Mouse (Mus musculus) MEL-GATA-1-ER (cell line): Measurements from ENCODE around the gene Pomt1.
A peak's percentile ranks its signal among the peaks of the same experiment; 100 is the strongest.
"Not testable (repeated sequence)": the region's sequence is repeated elsewhere in the genome, so short reads cannot be mapped to it uniquely, and the experiment has no call there.

ENCODE experiments used
- DNase-seq: peaks from one replicate; pipeline ENCODE4 v3.0.0-alpha.2; 2012; ENCODE audit warnings: low read depth; ENCODE audit errors: extremely low read depth

The Pomt1 gene

DNA sequence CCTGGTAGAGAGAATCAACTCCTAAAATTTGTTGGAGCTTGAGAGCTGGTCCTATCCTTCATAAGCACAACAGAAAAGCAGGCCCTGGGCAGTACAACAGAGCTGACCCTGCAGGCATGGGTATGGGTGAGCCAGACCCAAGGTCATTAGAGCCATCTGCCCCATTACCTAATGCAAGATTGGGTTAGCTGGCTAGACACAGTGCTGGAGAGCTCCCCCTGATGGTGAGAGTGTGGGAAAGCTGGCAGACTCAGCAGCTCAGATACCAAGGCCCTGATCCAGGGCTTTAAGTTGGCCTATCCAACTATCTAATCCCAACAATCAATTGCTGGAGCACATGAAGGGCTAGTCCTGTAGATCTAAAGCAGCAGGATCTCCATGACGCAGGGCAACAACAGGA is 46.3 kb downstream of the Pomt1 start:
- DNase-seq = no peak

DNA sequence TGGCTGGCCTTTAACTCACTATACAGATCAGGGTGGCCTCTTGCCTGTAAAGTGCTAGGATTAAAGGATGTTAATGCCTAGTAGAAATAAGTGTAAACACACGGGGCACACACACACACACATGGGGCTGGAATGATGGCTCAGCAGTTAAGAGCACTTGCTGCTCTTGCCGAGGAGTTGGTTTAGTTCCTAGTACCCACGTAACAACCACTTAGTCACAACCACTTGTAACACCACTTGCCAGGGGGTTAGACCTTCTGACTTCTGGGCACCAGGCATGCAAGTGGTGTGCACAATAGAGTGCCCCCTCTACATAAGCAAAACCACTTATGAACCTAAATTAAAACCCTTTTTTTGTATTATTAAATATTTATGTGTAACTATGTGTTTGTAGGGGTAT is 47.6 kb downstream of the Pomt1 start:
- no peak for DNase-seq

DNA sequence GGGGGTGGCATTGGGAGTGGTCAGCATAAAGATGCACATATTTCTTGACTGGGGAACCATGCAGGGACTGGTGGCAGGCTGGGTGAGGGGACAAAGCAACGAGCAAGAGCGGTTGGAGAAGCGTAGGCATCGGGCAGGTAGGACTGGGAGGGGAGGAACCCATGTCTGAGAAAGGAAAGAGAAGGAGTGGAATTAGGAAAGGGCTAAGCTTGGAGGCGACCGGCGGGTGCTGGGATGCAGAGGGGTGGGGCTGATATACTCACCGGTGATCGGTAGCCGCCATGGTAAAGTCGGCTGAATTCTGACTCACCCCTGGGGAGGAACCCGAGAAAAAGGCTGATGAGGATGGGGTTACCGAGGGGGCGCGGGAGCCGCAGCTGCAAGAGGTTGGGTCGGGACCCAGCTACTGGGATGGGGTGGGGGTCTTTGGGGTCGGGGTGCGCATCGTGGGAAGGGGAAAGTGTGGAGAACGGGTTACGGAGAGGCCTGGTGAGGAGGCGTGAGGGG is 51.0 kb downstream of the Pomt1 start, which contains the start of gene Golga2:
Gene Golga2, plus strand, starts transcription at position 51 of the 507 bp plus-strand sequence.
- DNase-seq = no peak

DNA sequence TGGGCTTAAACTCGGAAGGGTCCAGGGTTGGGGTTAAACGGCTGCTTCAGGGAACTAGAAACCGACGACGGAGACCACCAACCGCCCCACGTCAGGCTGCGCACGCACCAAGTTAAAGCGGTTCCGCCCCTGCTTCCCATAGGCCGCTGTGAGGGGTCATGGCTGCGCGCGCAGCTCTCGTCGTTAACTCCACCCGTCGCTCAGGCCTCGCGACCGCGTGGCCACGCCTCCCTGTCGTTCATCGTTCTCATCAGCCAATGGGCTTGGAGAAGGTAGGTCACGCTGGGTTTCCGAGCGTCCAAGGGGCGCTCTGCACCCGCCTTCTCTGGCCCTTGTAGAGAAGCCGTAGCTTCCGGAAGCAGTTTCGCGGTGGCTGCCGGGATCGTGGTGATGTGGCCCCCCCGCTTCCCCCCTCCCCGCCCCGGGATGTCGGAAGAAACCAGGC is 51.6 kb downstream of the Pomt1 start, which contains the start of gene Swi5:
Gene Swi5, minus strand, starts transcription at position 153 of the 445 bp plus-strand sequence.
- DNase-seq = peak; percentile 98

DNA sequence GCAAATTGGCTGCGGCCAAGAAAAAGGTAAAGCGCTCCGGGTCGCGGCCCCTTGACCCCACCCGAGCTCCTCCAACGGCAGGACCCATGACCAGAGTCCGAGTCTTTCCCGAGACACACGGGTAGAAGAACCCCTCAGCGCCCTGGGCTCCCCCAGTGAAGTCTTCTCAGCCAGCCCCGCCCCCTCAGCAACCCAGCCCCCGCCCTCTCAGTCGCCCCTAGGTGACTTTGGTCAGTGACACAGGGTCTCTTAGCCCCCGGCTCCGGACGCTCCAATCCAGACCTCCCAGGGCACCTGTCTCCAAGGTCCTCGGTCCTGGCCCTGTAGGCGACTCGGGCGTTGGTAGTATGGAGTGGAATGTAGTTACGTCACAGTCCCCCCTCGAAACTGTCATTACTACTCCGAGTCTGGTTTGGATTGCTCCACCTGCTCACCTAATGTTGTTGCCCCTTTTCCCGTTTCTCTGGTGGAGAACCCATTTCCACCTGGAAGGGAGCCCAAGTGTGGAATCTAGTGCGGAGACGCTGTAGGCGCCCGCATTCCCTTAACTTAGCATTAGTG is 52.1 kb downstream of the Pomt1 start:
- no peak for DNase-seq

DNA sequence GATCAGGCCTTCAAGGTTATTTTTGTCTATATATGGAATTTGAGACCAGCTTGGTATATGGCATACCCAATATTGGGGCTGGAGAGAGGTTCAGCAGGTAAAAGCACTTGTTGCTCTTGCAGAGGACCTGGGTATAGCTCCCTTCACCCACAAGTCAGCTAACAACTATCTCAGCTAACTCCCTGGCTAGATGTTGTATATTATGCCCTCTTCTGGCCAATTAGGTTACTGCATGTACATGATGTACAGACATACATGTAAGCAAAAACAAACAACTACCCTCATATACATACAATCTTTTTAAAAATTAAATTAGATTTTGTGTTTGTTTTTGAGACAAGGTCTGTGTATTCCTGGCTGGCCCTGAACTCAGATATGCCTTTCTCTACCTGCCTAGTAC is 53.2 kb downstream of the Pomt1 start:
- peak; percentile 78 for DNase-seq

DNA sequence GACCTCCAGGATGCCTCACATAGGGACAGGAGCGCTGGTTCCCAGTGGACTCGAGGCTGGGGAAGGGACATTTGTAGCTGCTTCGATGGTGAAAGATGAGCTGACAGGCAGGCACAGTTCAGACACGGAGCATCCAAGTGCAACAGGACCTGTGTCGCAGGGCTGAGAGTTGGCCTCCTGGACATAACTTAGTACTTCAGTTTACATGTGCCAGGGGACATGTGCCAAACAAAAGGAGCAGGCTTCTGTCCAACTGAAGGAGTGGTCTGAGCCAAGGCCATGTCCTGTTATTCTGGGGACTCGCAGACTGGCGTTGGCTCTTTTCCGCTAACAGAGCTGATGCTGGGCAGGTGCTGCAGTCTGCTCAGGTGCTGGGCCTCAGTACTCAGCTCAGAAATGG is 58.0 kb downstream of the Pomt1 start:
- DNase-seq = no peak

DNA sequence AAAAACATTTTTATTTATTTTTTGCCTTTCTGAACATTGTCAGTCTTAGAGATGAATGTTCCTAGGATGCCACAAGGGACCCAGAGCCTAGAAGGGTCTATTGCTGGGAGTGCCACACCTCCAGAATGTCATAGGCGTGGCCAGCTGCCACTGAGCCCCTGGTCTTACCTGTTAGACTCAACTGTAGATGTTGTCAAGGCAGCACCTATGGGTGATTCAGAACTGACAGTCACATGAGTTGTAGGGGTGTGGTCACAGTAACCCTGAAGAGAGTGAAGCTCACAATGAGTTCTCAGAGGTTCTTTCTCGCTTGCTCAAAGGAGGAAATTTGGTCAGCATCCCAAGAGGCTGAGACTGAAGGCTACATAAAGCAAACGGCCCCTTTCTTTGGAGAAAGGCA is 58.9 kb downstream of the Pomt1 start:
- no peak for DNase-seq

DNA sequence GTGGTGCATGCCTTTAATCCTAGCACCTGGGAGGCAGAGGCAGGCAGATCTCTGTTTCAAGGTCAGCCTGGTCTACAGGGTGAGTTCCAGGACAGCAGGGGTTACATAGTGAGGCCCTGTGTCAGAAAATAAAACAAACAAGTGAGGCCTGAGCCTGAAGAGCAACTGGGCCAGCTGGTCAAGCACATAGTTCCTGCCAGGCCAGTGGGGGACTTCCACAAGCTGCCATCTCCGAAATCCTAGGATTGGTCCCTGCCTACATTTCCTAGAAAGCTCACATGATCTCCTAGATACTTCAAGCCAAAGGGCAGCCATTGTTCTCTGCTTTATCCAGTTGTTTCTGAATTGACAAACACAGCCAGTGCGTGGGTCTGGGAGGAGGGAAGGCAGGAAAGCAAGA is 59.5 kb downstream of the Pomt1 start:
- DNase-seq = not testable (repeated sequence)

DNA sequence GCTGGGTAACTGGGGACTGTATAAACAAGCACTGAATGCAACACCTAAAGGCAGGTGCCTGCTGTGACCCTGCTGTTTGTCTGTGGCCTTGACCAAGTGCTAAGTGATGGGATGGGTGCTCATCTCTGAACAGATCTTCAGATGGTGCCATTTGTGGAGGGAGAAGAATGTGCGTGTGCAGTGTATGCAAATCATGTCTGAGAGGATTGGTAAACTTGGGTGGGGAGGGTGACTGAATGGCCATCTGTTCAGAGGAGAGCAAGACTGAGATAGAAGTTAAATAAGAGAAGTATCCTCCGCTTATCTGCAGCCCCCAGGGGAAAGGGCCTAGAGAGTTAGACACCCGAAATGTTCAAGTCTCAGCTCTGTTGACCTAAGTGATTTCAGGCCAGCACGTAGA is 63.1 kb downstream of the Pomt1 start:
- DNase-seq = no peak

DNA sequence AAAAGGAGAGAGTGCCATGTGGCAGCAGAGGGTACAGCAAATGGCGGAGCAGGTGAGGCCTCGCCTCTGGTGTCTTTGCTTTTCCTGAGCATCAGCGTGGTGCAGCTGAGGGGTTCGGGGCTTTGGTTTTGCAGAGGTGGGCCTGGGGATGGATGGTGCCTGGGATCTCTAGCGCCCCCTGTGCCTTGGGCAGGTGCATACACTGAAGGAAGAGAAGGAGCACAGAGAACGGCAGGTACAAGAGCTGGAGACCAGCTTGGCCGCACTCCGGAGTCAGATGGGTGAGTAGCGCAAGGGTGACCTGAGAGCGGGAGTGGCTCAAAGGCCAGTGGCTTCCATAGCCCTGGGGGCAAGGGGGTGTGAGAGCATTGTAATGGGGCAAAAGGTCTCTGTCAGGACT is 66.6 kb downstream of the Pomt1 start:
- DNase-seq = no peak

DNA sequence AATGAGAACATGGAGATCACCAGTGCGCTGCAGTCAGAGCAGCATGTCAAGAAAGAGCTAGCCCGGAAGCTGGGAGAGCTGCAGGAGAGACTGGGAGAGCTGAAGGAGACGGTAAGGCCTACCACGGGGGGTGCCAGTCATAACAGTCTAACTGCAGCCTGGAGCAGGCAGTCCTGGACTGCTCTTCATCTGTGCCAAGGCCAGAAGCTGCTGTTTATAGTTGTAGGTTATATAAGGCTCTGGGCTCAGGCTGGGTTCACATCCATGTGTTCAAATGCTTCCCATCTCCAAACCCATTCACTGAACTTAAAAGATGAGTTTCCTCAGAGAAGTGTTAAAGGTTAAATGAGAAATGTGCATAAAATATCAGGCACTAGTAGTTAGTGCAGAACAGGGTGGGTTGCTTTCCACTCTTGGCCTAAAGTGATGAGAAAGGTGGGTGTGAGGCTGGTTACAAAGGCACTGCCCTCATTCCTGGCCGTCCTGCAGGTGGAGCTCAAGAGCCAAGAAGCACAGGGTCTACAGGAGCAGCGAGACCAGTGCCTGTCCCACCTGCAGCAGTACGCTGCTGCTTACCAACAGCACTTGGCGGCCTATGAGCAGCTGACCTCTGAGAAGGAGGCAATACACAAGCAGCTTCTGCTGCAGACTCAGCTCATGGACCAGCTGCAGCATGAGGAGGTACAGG is 67.9 kb downstream of the Pomt1 start:
- DNase-seq = no peak
